Mouse (Mus musculus) E14TG2a.4 (cell line): ENCODE data around the gene Hes7.

Source experiments
- CTCF ChIP-seq: conservative IDR thresholded peaks from 2 replicates; pipeline ENCODE4 v1.5.1; 2014; ENCODE audit warnings: low read length
- NANOG ChIP-seq: IDR thresholded peaks from 2 replicates; pipeline ENCODE4 v1.6.1; 2014; ENCODE audit warnings: borderline replicate concordance, low read length, mixed read lengths

DNA sequence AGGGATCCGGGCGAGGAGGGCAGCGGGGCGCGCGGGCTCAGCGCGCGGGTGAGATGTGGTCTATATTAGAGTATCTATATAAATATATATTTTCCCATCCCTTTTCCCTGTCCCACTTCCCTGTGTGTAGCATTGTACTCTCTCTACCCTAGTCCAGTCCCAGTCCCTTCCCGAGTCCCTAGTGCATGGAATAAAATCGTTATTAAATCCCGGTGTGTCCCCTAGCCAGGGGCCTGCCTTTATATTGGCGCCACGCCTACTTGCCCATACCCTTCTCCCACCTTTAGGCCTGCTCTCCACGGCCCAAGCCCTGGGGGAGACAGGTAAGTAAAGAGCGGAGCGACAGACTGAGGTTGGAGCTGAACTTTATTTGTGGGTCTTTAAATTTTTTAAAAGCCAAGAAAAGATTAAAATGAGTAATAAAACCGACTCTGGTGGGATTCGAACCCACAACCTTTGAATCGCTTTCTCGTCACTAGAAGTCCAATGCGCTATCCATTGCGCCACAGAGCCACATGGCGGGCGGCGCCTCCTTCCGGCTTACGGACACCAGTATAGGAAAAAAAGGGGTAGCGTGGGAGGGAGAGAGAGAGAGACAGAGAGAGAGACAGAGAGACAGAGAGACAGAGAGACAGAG lies 3.0 kb downstream of the Hes7 start:
- TF ChIP-seq CTCF (no peak), NANOG (no peak)
